In genomic region chr9:95072450-95072955, GRCm38 (mm10) we compare ENCODE assay signal across 10 mouse cellular contexts.
A peak's percentile ranks its signal among the peaks of the same experiment; 100 is the strongest.
DNase-seq lines count a peak whose midpoint lies in the region; ATAC-seq and TF ChIP-seq lines count a peak whose summit lies in the region.
"Had no signal": no experiment of that assay in that cellular context is flagged by ENCODE, and none has a peak within 500 bp of the region (broad histone marks: within the 10 kb centered on the region; RNA-seq: fewer than 3 reads in every experiment).

No protein-coding gene starts in this region.

- H3K4me3 ChIP-seq in gastrocnemius, adult 2 months, result peak overlapping the region; percentile 28
- H3K4me3 ChIP-seq in lung, embryonic 15.5 days, result no peak overlapping the region
- H3K4me3 ChIP-seq: stomach, embryonic 15.5 days had no signal

- no peak for TF ChIP-seq CTCF in gastrocnemius, adult 2 months (IDR thresholded peaks at IDR 0.05)

- peak overlapping the region; percentile 7 for H3K4me2 ChIP-seq in lung, embryonic 15.5 days
- H3K4me2 ChIP-seq: stomach, embryonic 15.5 days had no signal

- H3K4me1 ChIP-seq in lung, embryonic 15.5 days, result peaks cover 22% of the 10 kb centered on the region

- H3K9ac ChIP-seq in lung, embryonic 15.5 days, result no peak overlapping the region
- H3K9ac ChIP-seq: stomach, embryonic 15.5 days had no signal

- no peaks in the 10 kb centered on the region for H3K36me3 ChIP-seq in lung, embryonic 15.5 days
- H3K36me3 ChIP-seq: G1E; stomach, embryonic 15.5 days had no signal

- ATAC-seq in lung, embryonic 15.5 days (ENCODE audit: borderline replicate concordance, extremely low read depth, low FRiP score, low TSS enrichment), result peak; percentile 71; the same call in 1 of the 2 replicates

- WGBS in lung, embryonic 15.5 days, result 48% methylated on average over 14 of the region's 14 CpGs

- H3K9me3 ChIP-seq in lung, embryonic 15.5 days, result no peaks in the 10 kb centered on the region
- H3K9me3 ChIP-seq: stomach, embryonic 15.5 days had no signal

- intact Hi-C loops in gastrocnemius, adult 2 months (cut with DNase I), result no loop called here

- no peaks in the 10 kb centered on the region for H3K27me3 ChIP-seq in lung, embryonic 15.5 days
- H3K27me3 ChIP-seq: stomach, embryonic 15.5 days had no signal

- no peak for DNase-seq in gastrocnemius, adult 2 months
- no peak for DNase-seq in gastrocnemius, postnatal 10 days
- DNase-seq in R1 (ENCODE audit: low read depth, low spot score), result peak; percentile 24
- peak; percentile 19 for DNase-seq in heart, postnatal 4 days
- peak; percentile 16 for DNase-seq in yolk sac, embryonic 10.5 days (ENCODE audit: low spot score)
- no peak for DNase-seq in gastrocnemius, adult 18-20 months (ENCODE audit: low spot score)
- no peak for DNase-seq in gastrocnemius, postnatal 25 days

- peak overlapping the region; percentile 49 for H3K27ac ChIP-seq in gastrocnemius, adult 2 months
- H3K27ac ChIP-seq in lung, embryonic 15.5 days, result peak overlapping the region; percentile 62

Comparison
In these comparisons a context has a peak if more than half of its experiments do, and no peak if none do; other contexts are left out.
1. DNase-seq: peak in R1 (single experiment), heart, postnatal 4 days (single experiment) and yolk sac, embryonic 10.5 days (single experiment); none in gastrocnemius, adult 2 months (single experiment), gastrocnemius, postnatal 10 days (single experiment), gastrocnemius, adult 18-20 months (single experiment) and gastrocnemius, postnatal 25 days (single experiment).